Mouse (Mus musculus): ENCODE results near the gene Gm42669. TPM values are rescaled to one million over a fixed set of nuclear protein-coding genes. Genes with fewer than 3 reads are reported as not detected.

Gm42669 gene
- total and polyA plus RNA-seq, 2 experiments from 2014 or later, result 0.16 to 0.64 TPM

DNA sequence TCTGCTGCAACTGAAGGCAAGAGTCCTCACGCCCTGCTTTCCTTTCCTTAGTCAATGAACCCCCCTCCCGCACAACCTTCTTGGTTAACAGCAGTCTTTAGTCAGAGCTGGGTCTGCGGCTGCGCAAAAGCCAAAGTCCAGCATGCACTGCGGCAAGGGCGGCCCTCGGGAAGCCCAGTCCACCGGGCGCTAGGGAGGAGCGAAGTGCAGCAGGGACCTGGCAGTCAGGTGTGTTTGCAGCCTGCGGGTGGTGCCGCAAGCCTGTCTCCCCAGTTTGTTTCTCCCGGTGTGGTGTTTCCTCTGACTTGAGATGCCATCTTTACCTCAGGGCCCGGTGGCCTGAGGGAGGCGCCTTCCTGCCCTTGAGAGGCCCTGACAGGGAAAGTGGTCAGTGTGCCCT, 27.2 kb downstream of the Gm42669 start, which contains the start of gene 1700028K03Rik:
TSS of gene 1700028K03Rik (plus strand) at position 129 of the 400 bp plus-strand sequence.
- no peaks in the 10 kb centered on the region for H3K36me3 ChIP-seq (ENCODE audit: insufficient read depth, low read length)
- H3K9me3 ChIP-seq (ENCODE audit: low read length), result no peaks in the 10 kb centered on the region
- 76% methylated on average over 15 of the region's 15 CpGs for WGBS
- ATAC-seq (no peak), DNase-seq (ENCODE audit: low spot score) (no peak)
- no peak for TF ChIP-seq CTCF (IDR thresholded peaks at IDR 0.05; ENCODE audit: low read depth)
- H3K27ac ChIP-seq, result no peak within 1 kb of the TSS
- no peaks in the 10 kb centered on the region for H3K4me1 ChIP-seq (ENCODE audit: insufficient read depth, low read length)
- no peak within 1 kb of the TSS for H3K9ac ChIP-seq (replicated peaks; ENCODE audit: low read length)
- H3K4me3 ChIP-seq (ENCODE audit: low read length), result no peak within 1 kb of the TSS
- no peak within 1 kb of the TSS for H3K4me2 ChIP-seq (ENCODE audit: low read depth, low read length)
- H3K27me3 ChIP-seq (ENCODE audit: insufficient read depth, low read length), result no peaks in the 10 kb centered on the region

DNA sequence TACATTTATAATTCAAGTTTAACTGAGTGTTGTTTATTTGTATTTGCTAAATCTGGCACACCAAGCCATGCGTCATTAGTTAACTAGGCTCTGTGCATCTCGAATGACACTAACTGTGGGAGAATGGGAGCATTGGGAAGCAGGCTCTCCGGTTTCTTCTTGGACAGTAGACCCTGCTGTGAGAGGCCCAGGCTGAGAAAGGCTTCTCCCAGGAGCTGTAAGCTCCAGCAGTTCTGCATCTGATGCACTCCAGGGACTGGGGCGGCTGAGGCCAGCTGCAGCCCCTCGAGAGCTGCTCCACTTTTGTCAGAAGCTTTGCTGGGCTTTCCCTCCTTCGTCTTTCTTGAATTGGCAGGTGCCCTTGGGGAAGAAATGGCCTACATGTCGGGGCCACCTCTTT, 34.3 kb downstream of the Gm42669 start:
- Histone ChIP-seq H3K4me3 (ENCODE audit: low read length) (no peak overlapping the region), H3K9me3 (ENCODE audit: low read length) (no peaks in the 10 kb centered on the region), H3K4me1 (ENCODE audit: insufficient read depth, low read length) (no peaks in the 10 kb centered on the region), H3K9ac (replicated peaks; ENCODE audit: low read length) (no peak overlapping the region), H3K36me3 (ENCODE audit: insufficient read depth, low read length) (no peaks in the 10 kb centered on the region), H3K4me2 (ENCODE audit: low read depth, low read length) (no peak overlapping the region), H3K27ac (0 out of 2 replicates have a peak overlapping the region, but pooled peaks have one; percentile 12), H3K27me3 (ENCODE audit: insufficient read depth, low read length) (no peaks in the 10 kb centered on the region)
- DNase-seq (ENCODE audit: low spot score), result peak; percentile 21
- 16% methylated on average over 7 of the region's 7 CpGs for WGBS
- ATAC-seq, result 0 out of 2 replicates have a peak, but pooled peaks have one; percentile 21
- no peak for TF ChIP-seq CTCF (IDR thresholded peaks at IDR 0.05; ENCODE audit: low read depth)

DNA sequence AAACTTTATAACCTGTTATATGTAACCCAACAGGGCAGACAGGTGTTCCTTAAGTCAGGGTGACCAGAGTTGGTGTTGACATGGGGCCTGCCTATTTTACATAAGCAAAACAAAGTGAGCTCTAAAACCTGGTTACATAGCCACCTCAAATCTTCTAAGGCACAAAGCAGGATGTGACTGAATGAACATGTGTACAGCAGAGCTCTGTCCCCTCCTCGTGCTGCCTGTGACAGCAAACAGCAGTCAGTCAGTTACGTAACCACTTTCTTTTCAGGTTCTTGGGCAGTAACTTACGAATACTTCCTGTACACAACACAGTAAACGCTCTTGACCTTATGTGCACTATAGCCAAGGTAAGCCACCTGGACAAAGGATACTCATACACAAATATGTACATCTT, 38.5 kb downstream of the Gm42669 start:
- 85% methylated on average over 4 of the region's 4 CpGs for WGBS

DNA sequence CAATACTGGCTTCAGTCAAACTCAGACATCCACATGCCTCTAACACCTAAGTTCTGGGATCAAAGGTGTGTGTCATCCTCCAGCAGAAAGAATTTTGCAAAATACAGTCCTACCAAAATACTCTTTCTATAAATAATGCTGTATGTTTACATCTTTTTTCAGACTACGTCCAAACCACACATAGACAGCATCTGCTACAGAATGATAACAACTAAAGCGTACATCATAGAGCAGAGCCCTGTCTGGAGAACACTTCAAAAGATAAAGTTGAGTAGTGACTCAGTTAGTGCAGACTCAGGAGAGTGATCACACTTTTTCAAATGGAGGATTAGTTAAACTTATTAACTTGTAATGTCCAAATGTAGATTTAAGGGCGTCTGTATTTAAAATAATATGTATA, 40.5 kb downstream of the Gm42669 start:
- no peak for TF ChIP-seq CTCF (IDR thresholded peaks at IDR 0.05; ENCODE audit: low read depth)
- Histone ChIP-seq H3K9me3 (ENCODE audit: low read length) (no peaks in the 10 kb centered on the region), H3K9ac (replicated peaks; ENCODE audit: low read length) (no peak overlapping the region), H3K36me3 (ENCODE audit: insufficient read depth, low read length) (peaks cover 6% of the 10 kb centered on the region; the same call in 1 of the 2 replicates), H3K27me3 (ENCODE audit: insufficient read depth, low read length) (no peaks in the 10 kb centered on the region), H3K27ac (no peak overlapping the region), H3K4me3 (ENCODE audit: low read length) (no peak overlapping the region), H3K4me2 (ENCODE audit: low read depth, low read length) (no peak overlapping the region), H3K4me1 (ENCODE audit: insufficient read depth, low read length) (no peaks in the 10 kb centered on the region)
- no peak for DNase-seq (ENCODE audit: low spot score)
- no peak for ATAC-seq
- 90% methylated on average over 3 of the region's 3 CpGs for WGBS

More for the DNA sequence above, 38.5 kb downstream of the Gm42669 start:
- no peak overlapping the region for H3K4me2 ChIP-seq (ENCODE audit: low read depth, low read length)
- TF ChIP-seq CTCF (IDR thresholded peaks at IDR 0.05; ENCODE audit: low read depth), result no peak
- H3K36me3 ChIP-seq (ENCODE audit: insufficient read depth, low read length), result 0 out of 2 replicates have a peak, but pooled peaks cover 6% of the 10 kb centered on the region
- H3K27ac ChIP-seq, result no peak overlapping the region
- DNase-seq (ENCODE audit: low spot score) (no peak), ATAC-seq (no peak)
- H3K9me3 ChIP-seq (ENCODE audit: low read length), result no peaks in the 10 kb centered on the region
- no peak overlapping the region for H3K9ac ChIP-seq (replicated peaks; ENCODE audit: low read length)
- H3K4me3 ChIP-seq (ENCODE audit: low read length), result no peak overlapping the region
- no peaks in the 10 kb centered on the region for H3K4me1 ChIP-seq (ENCODE audit: insufficient read depth, low read length)
- H3K27me3 ChIP-seq (ENCODE audit: insufficient read depth, low read length), result no peaks in the 10 kb centered on the region

DNA sequence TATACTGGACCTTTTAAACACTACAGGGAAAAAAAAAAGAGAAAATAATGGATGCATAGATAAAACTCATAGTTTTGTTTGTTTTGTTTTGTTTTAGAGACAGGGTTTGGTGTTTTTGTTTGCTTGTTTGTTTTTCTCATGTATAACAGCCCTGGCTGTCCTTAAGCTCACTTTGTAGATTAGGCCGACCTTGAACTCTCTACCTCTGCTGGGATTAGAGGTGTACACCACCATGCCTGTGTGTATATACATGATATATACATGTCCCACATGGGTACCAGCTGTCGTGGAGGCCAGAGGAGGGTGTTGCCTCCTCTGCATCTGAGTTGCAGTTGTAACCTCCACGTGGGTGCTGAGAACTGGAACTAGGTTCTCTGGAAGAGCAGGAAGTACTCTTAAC, 41.0 kb downstream of the Gm42669 start:
- Histone ChIP-seq H3K4me1 (ENCODE audit: insufficient read depth, low read length) (no peaks in the 10 kb centered on the region), H3K27me3 (ENCODE audit: insufficient read depth, low read length) (no peaks in the 10 kb centered on the region), H3K4me2 (ENCODE audit: low read depth, low read length) (no peak overlapping the region), H3K9me3 (ENCODE audit: low read length) (no peaks in the 10 kb centered on the region), H3K4me3 (ENCODE audit: low read length) (no peak overlapping the region), H3K36me3 (ENCODE audit: insufficient read depth, low read length) (peaks cover 6% of the 10 kb centered on the region; the same call in 1 of the 2 replicates), H3K27ac (no peak overlapping the region), H3K9ac (replicated peaks; ENCODE audit: low read length) (no peak overlapping the region)
- DNase-seq (ENCODE audit: low spot score) (no peak), ATAC-seq (no peak)
- no peak for TF ChIP-seq CTCF (IDR thresholded peaks at IDR 0.05; ENCODE audit: low read depth)
- 91% methylated on average over 3 of the region's 3 CpGs for WGBS

DNA sequence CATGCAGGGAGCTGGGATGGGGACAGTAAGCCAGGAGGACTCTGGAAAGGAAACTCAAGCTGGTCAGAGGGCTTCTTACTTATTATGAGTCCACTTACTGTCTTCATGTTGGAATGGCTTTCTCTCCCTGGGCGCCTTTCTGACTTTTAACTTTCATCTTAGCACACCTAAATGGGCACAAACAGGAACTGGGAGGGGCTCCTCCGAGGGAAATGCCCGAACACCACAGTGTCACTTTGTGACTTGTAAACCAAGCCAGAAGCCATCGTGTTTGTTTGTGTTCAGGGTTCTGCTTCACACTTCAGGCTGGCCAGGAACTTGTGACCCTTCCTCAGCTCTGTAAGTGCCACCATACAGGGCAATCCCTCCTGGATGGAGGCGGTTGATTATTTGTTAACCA, 46.9 kb downstream of the Gm42669 start:
- Histone ChIP-seq H3K27ac (no peak overlapping the region), H3K27me3 (ENCODE audit: insufficient read depth, low read length) (no peaks in the 10 kb centered on the region), H3K9ac (replicated peaks; ENCODE audit: low read length) (no peak overlapping the region), H3K36me3 (ENCODE audit: insufficient read depth, low read length) (peaks cover 20% of the 10 kb centered on the region), H3K4me1 (ENCODE audit: insufficient read depth, low read length) (no peaks in the 10 kb centered on the region), H3K4me3 (ENCODE audit: low read length) (no peak overlapping the region), H3K4me2 (ENCODE audit: low read depth, low read length) (no peak overlapping the region), H3K9me3 (ENCODE audit: low read length) (no peaks in the 10 kb centered on the region)
- 93% methylated on average over 5 of the region's 5 CpGs for WGBS
- DNase-seq (ENCODE audit: low spot score) (no peak), ATAC-seq (no peak)
- no peak for TF ChIP-seq CTCF (IDR thresholded peaks at IDR 0.05; ENCODE audit: low read depth)

DNA sequence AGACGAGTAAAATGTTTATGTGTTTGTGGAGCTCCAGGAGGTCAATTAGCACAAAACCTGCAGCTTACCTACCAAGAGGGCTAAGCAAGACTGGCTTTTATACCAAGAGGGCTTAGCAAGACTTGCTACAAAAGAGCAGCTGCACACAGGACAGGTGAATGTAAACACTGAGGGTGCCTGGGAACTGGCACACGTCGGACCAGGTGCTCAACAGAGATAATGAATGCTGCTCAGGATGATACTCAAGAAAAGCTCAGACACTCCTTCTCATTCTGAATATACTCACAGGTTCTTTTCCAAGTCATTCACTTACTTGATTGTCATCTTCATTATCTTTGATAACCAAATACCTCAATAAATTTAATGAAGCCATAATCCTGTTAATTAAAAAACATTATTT, 49.5 kb downstream of the Gm42669 start:
- Histone ChIP-seq H3K9ac (replicated peaks; ENCODE audit: low read length) (no peak overlapping the region), H3K36me3 (ENCODE audit: insufficient read depth, low read length) (peaks cover 30% of the 10 kb centered on the region), H3K4me1 (ENCODE audit: insufficient read depth, low read length) (no peaks in the 10 kb centered on the region), H3K9me3 (ENCODE audit: low read length) (no peaks in the 10 kb centered on the region), H3K4me3 (ENCODE audit: low read length) (no peak overlapping the region), H3K4me2 (ENCODE audit: low read depth, low read length) (no peak overlapping the region), H3K27ac (no peak overlapping the region), H3K27me3 (ENCODE audit: insufficient read depth, low read length) (no peaks in the 10 kb centered on the region)
- WGBS, result 89% methylated on average over 3 of the region's 3 CpGs
- ATAC-seq, result no peak
- DNase-seq (ENCODE audit: low spot score), result no peak
- TF ChIP-seq CTCF (IDR thresholded peaks at IDR 0.05; ENCODE audit: low read depth), result no peak
